Mouse (Mus musculus) olfactory bulb, adult 2 months (tissue): ENCODE measurements at regions not wholly inside any gene's neighbourhood (a gene's known extent, or its start where the extent isn't known, plus 50 kb on each side); places are given as distances from the start of the nearest gene placed in this dataset.

Source experiments
- CTCF ChIP-seq: fragments of 200-500 bp; IDR thresholded peaks from 2 replicates; pipeline ENCODE4 v1.5.1; 2012; ENCODE audit warnings: low read depth, mild to moderate bottlenecking, low read length, moderate library complexity; ENCODE audit not compliant: insufficient read depth
- POLR2A ChIP-seq: fragments of 200-500 bp; IDR thresholded peaks from 2 replicates; pipeline ENCODE4 v1.6.1; 2012; ENCODE audit warnings: mild to moderate bottlenecking, low read depth, low read length, moderate library complexity; ENCODE audit not compliant: insufficient read depth

GRCm38 (mm10) chr13:44408619-44408959 lies 320.7 kb upstream of the Jarid2 start:
- TF ChIP-seq CTCF (no peak), POLR2A (no peak)
